Mouse (Mus musculus) cortical plate, adult 2 months (tissue): ENCODE data around the gene Glod4. TPM values are rescaled to one million over a fixed set of nuclear protein-coding genes. Genes with fewer than 3 reads are reported as not detected.

Experiments used
- H3K27ac ChIP-seq: fragments of 200-500 bp; 2 replicates; pipeline ENCODE4 v1.5.1; 2012; ENCODE audit warnings: low read length, control low read depth, inconsistent platforms; ENCODE audit not compliant: insufficient read depth
- H3K4me1 ChIP-seq: fragments of 200-500 bp; 2 replicates; pipeline ENCODE4 v1.6.1; 2011; ENCODE audit warnings: low read length; ENCODE audit not compliant: control insufficient read depth, insufficient read depth
- H3K4me3 ChIP-seq: fragments of 200-500 bp; 2 replicates; pipeline ENCODE4 v1.5.1; 2011; ENCODE audit warnings: mild to moderate bottlenecking, low read length, control low read depth; ENCODE audit not compliant: insufficient read depth
- CTCF ChIP-seq: fragments of 200-500 bp; IDR thresholded peaks from 2 replicates; pipeline ENCODE4 v1.5.1; 2011; ENCODE audit warnings: mild to moderate bottlenecking, control low read depth, low read length; ENCODE audit not compliant: insufficient read depth; ENCODE audit errors: extremely low read depth
- POLR2A ChIP-seq: fragments of 200-500 bp; IDR thresholded peaks from 2 replicates; pipeline ENCODE4 v1.6.1; 2011; ENCODE audit warnings: mild to moderate bottlenecking, low read length, control low read depth; ENCODE audit not compliant: insufficient read depth; ENCODE audit errors: extremely low read depth
- polyA plus RNA-seq: library from polyadenylated mRNA; depleted of rRNA; stranded (reverse); fragments of >200 nt; gene quantifications from 2 replicates; pipeline ENCODE4 v1.2.3, GENCODE M21; 2012

The Glod4 gene
- polyA plus RNA-seq, 1 experiment, result 38.6 TPM

- no peaks in the 10 kb centered on the region for H3K4me1 ChIP-seq
- no peak overlapping the region for H3K4me3 ChIP-seq
- TF ChIP-seq CTCF (no peak), POLR2A (no peak)
- no peak overlapping the region; the same call in 1 of the 2 replicates for H3K27ac ChIP-seq
Observed at GRCm38 (mm10) chr11:76260208-76261050, 16.9 kb upstream of the Glod4 start.

- Histone ChIP-seq H3K27ac (no peak overlapping the region), H3K4me1 (peaks cover 2% of the 10 kb centered on the region), H3K4me3 (no peak overlapping the region)
- TF ChIP-seq POLR2A, result no peak
- no peak for TF ChIP-seq CTCF
Observed at GRCm38 (mm10) chr11:76258511-76258910, 15.0 kb upstream of the Glod4 start.

- H3K27ac ChIP-seq, result no peak overlapping the region
- H3K4me3 ChIP-seq, result no peak overlapping the region
- TF ChIP-seq POLR2A (no peak), CTCF (no peak)
- peaks cover 2% of the 10 kb centered on the region for H3K4me1 ChIP-seq
Observed at GRCm38 (mm10) chr11:76257386-76257785, 13.9 kb upstream of the Glod4 start.

DNA sequence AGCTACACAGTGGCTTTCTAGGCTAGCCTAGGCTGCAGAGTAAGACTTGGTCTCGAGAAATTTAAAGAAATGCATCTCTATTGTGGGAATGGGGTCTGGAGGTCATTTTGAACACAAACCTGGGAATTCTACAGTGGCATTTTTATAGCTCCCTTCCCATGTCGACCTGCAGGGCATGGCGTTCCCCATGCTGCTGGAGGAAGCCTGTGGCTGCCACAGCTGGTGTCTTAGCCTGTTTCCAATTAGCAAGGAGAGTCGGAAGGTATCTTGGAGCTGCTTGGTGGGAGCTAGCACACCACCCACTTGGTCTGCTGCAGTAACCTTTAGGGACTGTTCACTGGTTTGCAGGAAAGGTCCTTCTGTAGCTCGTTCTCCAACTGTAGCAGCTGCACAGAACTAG is 12.6 kb upstream of the Glod4 start:
- no peak overlapping the region for H3K27ac ChIP-seq

GRCm38 (mm10) chr11:76255431-76256001 is 12.0 kb upstream of the Glod4 start:
- no peak overlapping the region for H3K4me3 ChIP-seq
- peaks cover 2% of the 10 kb centered on the region for H3K4me1 ChIP-seq
- no peak overlapping the region for H3K27ac ChIP-seq
- TF ChIP-seq POLR2A (no peak), CTCF (no peak)

More for the DNA sequence above, 12.6 kb upstream of the Glod4 start:
- Histone ChIP-seq H3K4me3 (no peak overlapping the region), H3K4me1 (peaks cover 2% of the 10 kb centered on the region)
- TF ChIP-seq POLR2A (no peak), CTCF (no peak)

GRCm38 (mm10) chr11:76253918-76254264 is 10.4 kb upstream of the Glod4 start:
- TF ChIP-seq POLR2A, result no peak
- TF ChIP-seq CTCF, result no peak
- H3K4me3 ChIP-seq, result no peak overlapping the region
- no peak overlapping the region for H3K27ac ChIP-seq
- H3K4me1 ChIP-seq, result peaks cover 2% of the 10 kb centered on the region

DNA sequence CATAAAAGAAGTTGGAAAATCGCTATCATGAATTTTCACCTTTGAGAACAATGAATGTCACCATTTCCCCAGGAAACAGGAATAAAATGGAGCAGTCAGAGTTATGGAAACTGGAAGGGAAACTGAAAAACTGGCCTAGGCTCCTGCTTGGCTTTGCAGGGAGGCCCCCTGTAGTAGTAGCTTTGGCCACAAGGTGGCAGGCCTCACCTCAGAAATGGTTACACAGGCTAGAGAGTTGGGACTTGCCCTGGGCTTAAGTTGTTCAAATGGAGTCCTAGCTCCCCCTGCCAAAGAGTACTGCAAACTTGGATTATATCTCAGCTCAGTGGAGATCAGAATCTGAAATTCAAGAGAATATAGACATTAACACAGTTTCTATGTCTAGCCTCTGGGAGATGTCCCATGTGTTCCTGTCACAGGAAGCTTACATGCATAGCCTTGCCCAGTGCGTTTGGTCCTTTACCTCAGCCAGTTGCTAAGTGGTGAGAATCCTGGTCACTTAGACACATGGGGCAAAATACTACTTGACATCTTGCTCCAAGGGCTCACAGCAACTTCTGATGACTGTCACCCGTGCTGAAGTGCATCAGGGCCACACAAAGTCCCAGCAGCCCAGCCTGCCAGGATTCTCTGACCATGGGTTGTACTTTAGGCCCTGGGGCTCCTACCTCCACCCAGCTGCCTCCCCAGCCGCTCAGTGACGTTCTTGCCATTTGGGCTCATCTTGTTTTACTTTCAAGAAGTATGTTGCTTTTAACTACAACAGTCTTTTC is 9.8 kb upstream of the Glod4 start:
- no peak overlapping the region for H3K27ac ChIP-seq
- peak; percentile 89 for TF ChIP-seq CTCF
- no peak for TF ChIP-seq POLR2A
- peaks cover 2% of the 10 kb centered on the region for H3K4me1 ChIP-seq
- H3K4me3 ChIP-seq, result no peak overlapping the region

DNA sequence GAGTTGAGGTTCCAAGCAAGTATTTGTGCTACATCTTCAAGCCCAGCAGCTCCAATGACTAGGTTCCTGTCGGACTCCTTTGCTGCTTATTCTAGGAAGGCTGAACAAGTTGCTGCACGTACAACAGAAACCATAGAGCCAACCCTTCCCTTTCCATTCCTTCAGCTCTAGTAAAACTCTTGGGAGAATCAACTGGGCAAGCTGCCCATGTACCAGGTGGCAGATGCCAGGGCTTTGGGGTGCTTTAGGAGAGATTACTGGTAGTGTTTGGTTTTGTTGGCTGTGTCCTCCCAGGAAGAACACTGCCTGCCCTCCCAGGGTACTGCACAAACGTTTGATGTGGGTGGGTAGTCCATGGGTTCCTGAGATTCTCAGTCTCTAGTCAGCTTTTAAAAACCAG is 8.5 kb upstream of the Glod4 start:
- no peak overlapping the region for H3K4me3 ChIP-seq
- H3K27ac ChIP-seq, result no peak overlapping the region
- H3K4me1 ChIP-seq, result peaks cover 2% of the 10 kb centered on the region
- TF ChIP-seq CTCF (no peak), POLR2A (no peak)

- Histone ChIP-seq H3K27ac (no peak overlapping the region), H3K4me1 (peaks cover 3% of the 10 kb centered on the region; the same call in 1 of the 2 replicates), H3K4me3 (no peak overlapping the region)
- TF ChIP-seq POLR2A (no peak), CTCF (no peak)
Observed at GRCm38 (mm10) chr11:76247239-76247638, 3.7 kb upstream of the Glod4 start.

DNA sequence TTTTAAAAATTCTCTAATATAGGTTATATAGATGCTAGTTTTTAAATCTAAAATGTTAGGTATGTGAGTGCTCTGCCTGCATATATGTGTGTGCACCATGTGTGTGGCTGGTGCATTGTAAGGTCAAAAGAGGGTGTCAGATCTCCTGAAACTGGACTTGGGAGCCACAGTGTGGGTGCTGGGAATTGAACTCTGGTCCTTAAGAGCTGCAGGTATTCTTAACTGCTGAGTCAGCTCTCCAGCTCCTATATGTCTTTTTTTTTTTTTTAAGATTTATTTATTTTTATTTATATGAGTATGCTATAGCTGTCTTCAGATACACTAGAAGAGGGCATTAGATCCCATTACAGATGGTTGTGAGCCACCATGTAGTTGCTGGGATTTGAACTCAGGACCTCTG is 2.9 kb upstream of the Glod4 start:
- Histone ChIP-seq H3K27ac (no peak overlapping the region), H3K4me3 (no peak overlapping the region), H3K4me1 (peaks cover 3% of the 10 kb centered on the region; the same call in 1 of the 2 replicates)
- TF ChIP-seq POLR2A, result no peak
- no peak for TF ChIP-seq CTCF
